Mouse (Mus musculus): Measurements from ENCODE around the gene Gng7.

DNA sequence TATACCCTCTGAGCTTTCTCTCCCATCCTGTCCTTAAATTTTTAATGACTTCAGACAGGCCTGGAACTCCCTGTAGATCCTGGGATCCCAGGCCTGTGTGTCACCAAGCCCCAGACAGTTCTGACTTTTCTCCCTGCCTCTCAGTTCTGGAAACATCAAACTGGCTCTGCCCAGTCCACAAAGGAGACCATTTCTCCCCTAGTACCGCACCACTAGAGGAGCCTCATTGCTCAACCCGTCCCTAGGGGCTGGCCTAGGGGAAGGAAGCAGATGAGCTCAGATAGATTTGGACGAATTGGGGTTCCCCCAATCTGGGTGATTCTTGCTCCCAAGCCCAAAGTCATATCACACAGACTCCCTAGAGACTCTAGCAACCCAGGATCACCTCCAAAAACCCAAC is 79.5 kb downstream of the Gng7 start:
- TF ChIP-seq CTCF (conservative IDR thresholded peaks at IDR 0.05; ENCODE audit: insufficient read depth, insufficient read length, low read depth, low read length) (no peak), POLR2A (IDR thresholded peaks at IDR 0.05; ENCODE audit: low read depth, low read length) (no peak)

Measured in kidney, adult 2 months (tissue).